Mouse (Mus musculus) ES-Bruce4 (cell line): ENCODE data around the gene Begain.

Experiments
- CTCF ChIP-seq: IDR thresholded peaks from one replicate; pipeline ENCODE4 v1.8.1; 2011; ENCODE audit warnings: low read depth, low read length
- EP300 ChIP-seq: IDR thresholded peaks from 2 replicates; pipeline ENCODE4 v1.6.1; 2011; ENCODE audit warnings: low read depth, low read length; ENCODE audit not compliant: insufficient read depth
- POLR2A ChIP-seq: IDR thresholded peaks from one replicate; pipeline ENCODE4 v1.8.1; 2011; ENCODE audit warnings: low read length; ENCODE audit not compliant: insufficient read depth

- no peak for TF ChIP-seq POLR2A
- no peak for TF ChIP-seq CTCF
- TF ChIP-seq EP300, result no peak
These were observed 1.7 kb upstream of the Begain start for GRCm38 (mm10) chr12:109069751-109070150.
